Mouse (Mus musculus): ENCODE data around the gene Gm11562. TPM values are rescaled to one million over a fixed set of nuclear protein-coding genes. Genes with fewer than 3 reads are reported as not detected.
"Not testable (repeated sequence)": the region's sequence is repeated elsewhere in the genome, so short reads cannot be mapped to it uniquely, and the experiment has no call there.

Gm11562 gene
- polyA plus RNA-seq (2015; fragmentation: Nextera tagmentation; extraction: Ambion mirVana) = not detected in 2 replicates

DNA sequence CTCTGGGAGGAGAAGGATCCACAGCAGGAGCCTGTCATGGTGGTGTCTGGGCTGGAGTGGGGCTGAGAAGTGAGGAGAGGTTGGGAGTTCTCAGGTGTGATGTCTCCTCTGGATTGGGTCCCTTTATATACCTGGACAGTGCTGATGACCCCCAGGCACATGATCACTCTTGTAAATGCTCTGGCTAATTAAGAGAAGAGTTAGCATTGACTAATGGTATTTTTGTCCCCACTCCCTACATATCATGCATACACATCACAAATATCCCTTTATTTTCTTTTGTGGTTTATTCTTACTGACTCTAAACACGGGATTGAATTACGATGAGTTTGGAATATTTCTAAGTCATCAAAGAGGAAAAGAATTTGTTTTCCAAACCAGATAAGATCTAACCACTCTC, at the start of gene Gm11562:
Gm11562 (minus strand) TSS at position 101 of the 400 bp plus-strand sequence.
- no peaks in the 10 kb centered on the region for H3K9me3 ChIP-seq (replicated peaks; ENCODE audit: control insufficient read depth, low read length, poor library complexity, severe bottlenecking)
- no peak within 1 kb of the TSS for H3K27ac ChIP-seq (ENCODE audit: low read length)
- H3K27me3 ChIP-seq (ENCODE audit: control insufficient read depth, insufficient read depth, low read depth, low read length) = no peaks in the 10 kb centered on the region
- WGBS = 94% methylated on average over 2 of the region's 2 CpGs
- no peak within 1 kb of the TSS for H3K4me2 ChIP-seq (ENCODE audit: low read length)
- H3K4me1 ChIP-seq (ENCODE audit: control insufficient read depth, insufficient read depth, low read length) = no peaks in the 10 kb centered on the region
- no peak within 1 kb of the TSS for H3K4me3 ChIP-seq (ENCODE audit: low read depth, low read length)
- ATAC-seq = no peak
- H3K36me3 ChIP-seq (ENCODE audit: control insufficient read depth, insufficient read depth, low read length) = no peaks in the 10 kb centered on the region
- H3K9ac ChIP-seq (ENCODE audit: low read depth, low read length) = no peak within 1 kb of the TSS

DNA sequence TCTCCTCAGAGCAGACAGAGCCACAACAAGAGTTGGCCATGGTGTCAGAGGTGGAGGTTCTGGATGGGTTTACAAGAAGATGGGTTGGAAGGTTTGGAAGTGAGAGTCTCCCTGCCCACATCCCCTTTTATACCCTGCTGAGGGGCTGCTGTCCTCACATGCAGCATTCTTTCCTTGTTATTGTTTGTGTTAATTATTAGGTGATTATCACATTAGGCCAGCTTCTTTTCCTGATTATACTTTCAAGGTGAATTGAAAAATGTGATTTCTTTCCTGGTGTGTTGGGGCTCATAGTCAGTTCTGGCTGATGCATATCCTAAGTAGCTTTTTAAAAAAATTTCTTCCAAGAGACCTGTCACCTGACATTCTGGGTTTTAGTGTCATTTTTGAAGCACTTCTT, 45.6 kb upstream of the Gm11562 start, which contains the start of gene Krtap4-6:
Krtap4-6 (minus strand) TSS at position 101 of the 400 bp plus-strand sequence.
- Histone ChIP-seq H3K9me3 (replicated peaks; ENCODE audit: control insufficient read depth, low read length, poor library complexity, severe bottlenecking) (no peaks in the 10 kb centered on the region), H3K9ac (ENCODE audit: low read depth, low read length) (no peak within 1 kb of the TSS), H3K27me3 (ENCODE audit: control insufficient read depth, insufficient read depth, low read depth, low read length) (no peaks in the 10 kb centered on the region), H3K4me3 (ENCODE audit: low read depth, low read length) (no peak within 1 kb of the TSS), H3K4me2 (ENCODE audit: low read length) (no peak within 1 kb of the TSS), H3K36me3 (ENCODE audit: control insufficient read depth, insufficient read depth, low read length) (no peaks in the 10 kb centered on the region), H3K27ac (ENCODE audit: low read length) (no peak within 1 kb of the TSS), H3K4me1 (ENCODE audit: control insufficient read depth, insufficient read depth, low read length) (no peaks in the 10 kb centered on the region)
- ATAC-seq = no peak

GRCm38 (mm10) chr11:99662802-99663201, 42.6 kb upstream of the Gm11562 start:
- H3K9ac ChIP-seq (ENCODE audit: low read depth, low read length) = no peak overlapping the region
- H3K4me1 ChIP-seq (ENCODE audit: control insufficient read depth, insufficient read depth, low read length) = no peaks in the 10 kb centered on the region
- H3K27me3 ChIP-seq (ENCODE audit: control insufficient read depth, insufficient read depth, low read depth, low read length) = no peaks in the 10 kb centered on the region
- H3K9me3 ChIP-seq (replicated peaks; ENCODE audit: control insufficient read depth, low read length, poor library complexity, severe bottlenecking) = no peaks in the 10 kb centered on the region
- H3K4me3 ChIP-seq (ENCODE audit: low read depth, low read length) = no peak overlapping the region
- no peak overlapping the region for H3K27ac ChIP-seq (ENCODE audit: low read length)
- H3K36me3 ChIP-seq (ENCODE audit: control insufficient read depth, insufficient read depth, low read length) = no peaks in the 10 kb centered on the region
- no peak overlapping the region for H3K4me2 ChIP-seq (ENCODE audit: low read length)
- WGBS = 90% methylated on average over 10 of the region's 10 CpGs
- ATAC-seq = no peak

DNA sequence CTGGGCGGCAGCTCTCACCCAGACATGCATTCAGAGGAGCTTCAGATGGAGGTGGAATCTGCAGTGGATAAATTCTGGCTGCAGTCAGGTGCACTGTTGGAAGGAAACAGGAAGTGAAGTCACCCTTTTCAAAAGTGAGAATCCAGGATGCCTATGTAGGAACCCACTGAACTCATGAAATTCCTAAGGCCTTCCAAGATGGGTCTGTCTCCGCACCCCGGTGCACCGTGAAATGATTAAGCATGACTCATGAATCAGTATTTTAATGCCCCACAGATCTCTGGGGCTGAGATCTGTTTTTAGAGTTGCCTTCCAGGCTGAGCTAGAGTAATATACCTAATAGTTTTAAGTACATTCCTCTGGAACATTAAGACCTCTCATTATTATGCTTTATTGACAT, 39.0 kb upstream of the Gm11562 start:
- Histone ChIP-seq H3K36me3 (ENCODE audit: control insufficient read depth, insufficient read depth, low read length) (no peaks in the 10 kb centered on the region), H3K4me2 (ENCODE audit: low read length) (no peak overlapping the region), H3K27me3 (ENCODE audit: control insufficient read depth, insufficient read depth, low read depth, low read length) (no peaks in the 10 kb centered on the region), H3K9ac (ENCODE audit: low read depth, low read length) (no peak overlapping the region), H3K4me1 (ENCODE audit: control insufficient read depth, insufficient read depth, low read length) (no peaks in the 10 kb centered on the region), H3K4me3 (ENCODE audit: low read depth, low read length) (no peak overlapping the region), H3K9me3 (replicated peaks; ENCODE audit: control insufficient read depth, low read length, poor library complexity, severe bottlenecking) (no peaks in the 10 kb centered on the region), H3K27ac (ENCODE audit: low read length) (no peak overlapping the region)
- no peak for ATAC-seq
- 87% methylated on average over 4 of the region's 4 CpGs for WGBS

DNA sequence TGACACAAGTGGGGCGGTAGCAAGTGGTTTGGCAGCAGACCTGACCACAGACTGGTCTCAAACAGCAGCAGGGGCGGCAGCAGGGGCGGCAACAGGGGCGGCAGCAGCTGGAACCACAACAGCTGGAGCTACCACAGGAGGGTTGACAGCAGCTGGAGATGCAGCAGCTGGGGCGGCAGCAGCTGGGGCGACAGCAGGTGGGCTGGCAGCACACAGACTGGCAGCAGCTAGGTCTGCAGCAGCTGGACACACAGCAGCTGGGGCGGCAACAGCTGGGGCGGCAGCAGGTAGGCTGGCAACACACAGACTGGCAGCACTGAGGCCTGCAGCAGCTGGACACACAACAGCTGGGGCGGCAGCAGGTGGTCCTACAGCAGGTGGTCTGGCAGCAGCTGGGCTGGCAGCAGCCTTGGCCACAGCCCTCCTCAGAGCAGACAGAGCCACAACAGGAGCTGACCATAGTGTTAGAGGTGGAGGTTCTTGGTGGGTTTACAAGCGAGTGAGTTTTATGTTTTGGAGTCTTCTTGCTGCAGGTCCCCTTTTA, 38.3 kb upstream of the Gm11562 start, which contains the start of gene Gm11563:
Gm11563 (minus strand) TSS at position 494 of the 544 bp plus-strand sequence.
- not testable (repeated sequence) for H3K4me1 ChIP-seq (ENCODE audit: control insufficient read depth, insufficient read depth, low read length); H3K4me3 ChIP-seq (ENCODE audit: low read depth, low read length); H3K36me3 ChIP-seq (ENCODE audit: control insufficient read depth, insufficient read depth, low read length); H3K9ac ChIP-seq (ENCODE audit: low read depth, low read length); H3K27ac ChIP-seq (ENCODE audit: low read length); H3K9me3 ChIP-seq (replicated peaks; ENCODE audit: control insufficient read depth, low read length, poor library complexity, severe bottlenecking); H3K27me3 ChIP-seq (ENCODE audit: control insufficient read depth, insufficient read depth, low read depth, low read length); H3K4me2 ChIP-seq (ENCODE audit: low read length); ATAC-seq
- whole genome bisulfite sequencing = 69% methylated on average over 10 of the region's 10 CpGs

- no peak overlapping the region for H3K27ac ChIP-seq (ENCODE audit: low read length)
- WGBS = 50% methylated on average over 5 of the region's 5 CpGs
- ATAC-seq = no peak
Observed at GRCm38 (mm10) chr11:99657051-99657450, 36.8 kb upstream of the Gm11562 start.

GRCm38 (mm10) chr11:99650136-99650535, 29.9 kb upstream of the Gm11562 start, which contains the start of gene Gm11555:
Gene Gm11555, minus strand, starts transcription at chr11:99650236.
- ATAC-seq = no peak
- H3K27me3 ChIP-seq (ENCODE audit: control insufficient read depth, insufficient read depth, low read depth, low read length) = no peaks in the 10 kb centered on the region
- no peaks in the 10 kb centered on the region for H3K36me3 ChIP-seq (ENCODE audit: control insufficient read depth, insufficient read depth, low read length)
- no peaks in the 10 kb centered on the region for H3K9me3 ChIP-seq (replicated peaks; ENCODE audit: control insufficient read depth, low read length, poor library complexity, severe bottlenecking)
- H3K9ac ChIP-seq (ENCODE audit: low read depth, low read length) = no peak within 1 kb of the TSS
- WGBS = 83% methylated on average over 2 of the region's 2 CpGs
- H3K4me2 ChIP-seq (ENCODE audit: low read length) = no peak within 1 kb of the TSS
- H3K4me3 ChIP-seq (ENCODE audit: low read depth, low read length) = no peak within 1 kb of the TSS
- H3K4me1 ChIP-seq (ENCODE audit: control insufficient read depth, insufficient read depth, low read length) = no peaks in the 10 kb centered on the region
- no peak within 1 kb of the TSS for H3K27ac ChIP-seq (ENCODE audit: low read length)

More at GRCm38 (mm10) chr11:99657051-99657450, 36.8 kb upstream of the Gm11562 start:
- Histone ChIP-seq H3K4me3 (ENCODE audit: low read depth, low read length) (no peak overlapping the region), H3K4me2 (ENCODE audit: low read length) (no peak overlapping the region), H3K36me3 (ENCODE audit: control insufficient read depth, insufficient read depth, low read length) (no peaks in the 10 kb centered on the region), H3K9me3 (replicated peaks; ENCODE audit: control insufficient read depth, low read length, poor library complexity, severe bottlenecking) (no peaks in the 10 kb centered on the region), H3K27me3 (ENCODE audit: control insufficient read depth, insufficient read depth, low read depth, low read length) (no peaks in the 10 kb centered on the region), H3K4me1 (ENCODE audit: control insufficient read depth, insufficient read depth, low read length) (no peaks in the 10 kb centered on the region), H3K9ac (ENCODE audit: low read depth, low read length) (no peak overlapping the region)

DNA sequence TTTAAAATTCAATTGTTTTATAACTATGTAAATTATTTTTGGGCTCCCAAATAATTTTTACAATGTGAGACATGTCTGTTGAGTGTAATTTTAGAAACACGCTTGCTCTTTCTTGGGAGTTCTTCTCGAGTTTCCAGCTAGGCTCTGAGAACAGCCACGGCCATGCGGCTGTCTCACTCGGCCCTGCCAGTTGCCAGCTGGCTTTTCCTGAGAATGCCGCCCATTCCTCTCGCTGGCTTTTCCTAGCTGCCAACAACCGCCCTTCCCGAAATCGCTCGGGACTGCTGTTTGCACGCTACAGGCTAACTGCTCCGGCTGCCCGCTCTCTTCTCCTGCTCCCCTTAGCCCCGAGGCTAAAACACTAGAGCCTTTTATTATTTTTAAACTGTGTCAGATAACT, 26.2 kb upstream of the Gm11562 start:
- Histone ChIP-seq H3K9ac (ENCODE audit: low read depth, low read length) (no peak overlapping the region), H3K9me3 (replicated peaks; ENCODE audit: control insufficient read depth, low read length, poor library complexity, severe bottlenecking) (no peaks in the 10 kb centered on the region), H3K4me2 (ENCODE audit: low read length) (no peak overlapping the region), H3K27ac (ENCODE audit: low read length) (no peak overlapping the region), H3K4me1 (ENCODE audit: control insufficient read depth, insufficient read depth, low read length) (no peaks in the 10 kb centered on the region), H3K27me3 (ENCODE audit: control insufficient read depth, insufficient read depth, low read depth, low read length) (no peaks in the 10 kb centered on the region), H3K36me3 (ENCODE audit: control insufficient read depth, insufficient read depth, low read length) (no peaks in the 10 kb centered on the region), H3K4me3 (ENCODE audit: low read depth, low read length) (no peak overlapping the region)
- ATAC-seq = no peak
- WGBS = 92% methylated on average over 15 of the region's 15 CpGs

DNA sequence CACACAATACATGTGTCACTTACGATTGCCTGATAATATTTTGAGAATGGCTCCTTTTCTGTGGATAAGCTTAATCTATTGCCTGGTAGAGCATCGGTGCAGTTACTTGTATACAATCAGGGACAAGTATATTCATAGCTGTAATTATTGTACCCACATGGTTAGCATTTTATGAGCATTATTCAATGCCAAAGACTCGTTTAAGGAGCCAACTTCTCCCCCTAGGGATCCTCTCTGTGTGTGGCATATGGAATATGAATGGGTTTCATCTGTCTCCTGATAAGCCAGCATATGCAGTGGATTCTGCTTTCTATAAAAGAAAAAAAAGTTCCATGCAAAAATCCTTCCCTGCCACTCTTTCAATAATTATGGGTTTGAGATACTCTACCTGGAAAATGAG, 24.1 kb upstream of the Gm11562 start:
- no peak for ATAC-seq
- Histone ChIP-seq H3K36me3 (ENCODE audit: control insufficient read depth, insufficient read depth, low read length) (no peaks in the 10 kb centered on the region), H3K9me3 (replicated peaks; ENCODE audit: control insufficient read depth, low read length, poor library complexity, severe bottlenecking) (no peaks in the 10 kb centered on the region), H3K4me1 (ENCODE audit: control insufficient read depth, insufficient read depth, low read length) (no peaks in the 10 kb centered on the region), H3K4me3 (ENCODE audit: low read depth, low read length) (no peak overlapping the region), H3K27me3 (ENCODE audit: control insufficient read depth, insufficient read depth, low read depth, low read length) (no peaks in the 10 kb centered on the region), H3K4me2 (ENCODE audit: low read length) (no peak overlapping the region), H3K9ac (ENCODE audit: low read depth, low read length) (no peak overlapping the region), H3K27ac (ENCODE audit: low read length) (no peak overlapping the region)
- WGBS = 73% methylated on average over 3 of the region's 3 CpGs
